Mouse (Mus musculus): Measurements from ENCODE around the gene Pex11b. TPM values are rescaled to one million over a fixed set of nuclear protein-coding genes. Genes with fewer than 3 reads are reported as not detected.
A peak's percentile ranks its signal among the peaks of the same experiment; 100 is the strongest.

Pex11b gene
- polyA plus RNA-seq, 1 experiment, result 107 TPM

DNA sequence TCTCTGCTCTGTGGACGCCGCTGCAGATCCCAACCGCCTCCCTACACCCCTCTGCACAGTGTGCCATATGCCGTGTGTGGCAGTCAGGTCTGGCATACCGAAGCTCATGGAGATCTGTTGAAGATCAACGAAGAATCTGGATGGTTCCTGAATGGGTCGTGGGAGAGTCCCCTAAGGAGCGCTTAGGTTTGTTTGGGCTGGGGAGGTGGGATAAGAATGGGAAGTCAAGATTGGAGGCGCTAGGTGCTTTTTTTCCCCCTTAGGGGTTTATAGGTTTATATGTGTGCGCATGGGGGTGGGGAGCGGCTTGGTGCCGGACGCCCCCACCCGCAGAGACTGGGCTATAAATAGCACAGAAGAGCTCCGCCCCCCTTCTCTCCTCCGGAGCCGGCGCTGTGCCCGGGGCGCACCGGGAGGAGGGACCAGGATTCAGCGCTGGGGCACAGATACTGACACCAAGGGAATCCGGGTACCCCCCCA is 38.9 kb upstream of the Pex11b start, which contains the start of gene Ankrd34a:
Ankrd34a (plus strand) TSS at position 409 of the 480 bp plus-strand sequence.
- Histone ChIP-seq H3K27ac (ENCODE audit: control insufficient read depth, insufficient read depth, low read depth, low read length) (no peak within 1 kb of the TSS), H3K4me3 (ENCODE audit: control insufficient read depth, low read depth, low read length) (peak within 1 kb of the TSS; percentile 61), H3K27me3 (ENCODE audit: control insufficient read depth, insufficient read depth, low read length) (no peaks in the 10 kb centered on the region), H3K36me3 (ENCODE audit: control insufficient read depth, insufficient read depth, low read length) (no peaks in the 10 kb centered on the region), H3K4me1 (ENCODE audit: control insufficient read depth, insufficient read depth, low read length) (peaks cover 24% of the 10 kb centered on the region)
- TF ChIP-seq POLR2A (IDR thresholded peaks at IDR 0.05; ENCODE audit: control insufficient read depth, low read depth, low read length) (no peak), CTCF (IDR thresholded peaks at IDR 0.05; ENCODE audit: control insufficient read depth, insufficient read depth, insufficient replicate concordance, low read depth, low read length) (no peak)

DNA sequence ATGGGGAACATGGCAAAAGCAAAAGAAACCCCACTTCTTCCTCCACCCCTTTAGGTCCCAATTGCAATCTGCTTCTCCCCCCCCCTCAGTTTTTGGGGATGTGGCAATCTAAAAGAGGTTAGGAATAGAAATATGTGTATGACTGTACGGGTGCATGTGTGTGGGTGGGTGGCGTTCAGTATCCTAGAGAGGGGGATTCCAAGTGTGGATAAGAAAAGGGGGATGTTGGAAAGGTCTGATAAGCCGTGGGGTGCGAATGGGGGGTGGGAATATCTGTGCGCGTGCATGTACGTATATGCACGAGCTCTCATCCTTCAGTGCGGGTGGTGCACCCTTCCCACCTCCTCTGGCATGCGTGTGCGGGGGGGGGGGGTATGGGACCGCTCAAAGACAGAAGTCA is 38.3 kb upstream of the Pex11b start:
- TF ChIP-seq POLR2A (IDR thresholded peaks at IDR 0.05; ENCODE audit: control insufficient read depth, low read depth, low read length) (no peak), CTCF (IDR thresholded peaks at IDR 0.05; ENCODE audit: control insufficient read depth, insufficient read depth, insufficient replicate concordance, low read depth, low read length) (no peak)
- H3K36me3 ChIP-seq (ENCODE audit: control insufficient read depth, insufficient read depth, low read length), result no peaks in the 10 kb centered on the region
- peaks cover 27% of the 10 kb centered on the region for H3K4me1 ChIP-seq (ENCODE audit: control insufficient read depth, insufficient read depth, low read length)
- no peak overlapping the region for H3K27ac ChIP-seq (ENCODE audit: control insufficient read depth, insufficient read depth, low read depth, low read length)
- no peaks in the 10 kb centered on the region for H3K27me3 ChIP-seq (ENCODE audit: control insufficient read depth, insufficient read depth, low read length)
- no peak overlapping the region; the same call in 1 of the 2 replicates for H3K4me3 ChIP-seq (ENCODE audit: control insufficient read depth, low read depth, low read length)

DNA sequence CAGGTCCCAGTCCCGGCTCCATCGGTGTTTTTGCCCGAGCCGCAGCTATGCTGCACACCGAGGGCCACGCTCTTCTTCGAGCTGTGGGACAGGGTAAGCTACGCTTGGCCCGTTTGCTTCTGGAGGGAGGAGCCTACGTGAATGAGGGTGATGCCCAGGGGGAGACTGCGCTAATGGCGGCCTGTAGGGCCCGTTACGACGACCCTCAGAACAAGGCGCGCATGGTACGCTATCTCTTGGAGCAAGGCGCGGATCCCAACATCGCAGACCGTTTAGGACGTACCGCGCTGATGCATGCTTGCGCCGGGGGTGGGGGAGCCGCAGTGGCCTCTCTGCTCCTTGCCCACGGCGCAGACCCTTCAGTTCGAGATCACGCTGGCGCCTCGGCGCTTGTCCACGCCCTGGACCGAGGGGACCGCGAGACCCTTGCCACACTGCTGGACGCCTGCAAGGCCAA is 37.7 kb upstream of the Pex11b start:
- H3K4me3 ChIP-seq (ENCODE audit: control insufficient read depth, low read depth, low read length), result peak overlapping the region; percentile 61
- no peak for TF ChIP-seq CTCF (IDR thresholded peaks at IDR 0.05; ENCODE audit: control insufficient read depth, insufficient read depth, insufficient replicate concordance, low read depth, low read length)
- no peak for TF ChIP-seq POLR2A (IDR thresholded peaks at IDR 0.05; ENCODE audit: control insufficient read depth, low read depth, low read length)
- no peaks in the 10 kb centered on the region for H3K27me3 ChIP-seq (ENCODE audit: control insufficient read depth, insufficient read depth, low read length)
- H3K4me1 ChIP-seq (ENCODE audit: control insufficient read depth, insufficient read depth, low read length), result peaks cover 27% of the 10 kb centered on the region
- no peak overlapping the region for H3K27ac ChIP-seq (ENCODE audit: control insufficient read depth, insufficient read depth, low read depth, low read length)
- no peaks in the 10 kb centered on the region for H3K36me3 ChIP-seq (ENCODE audit: control insufficient read depth, insufficient read depth, low read length)

DNA sequence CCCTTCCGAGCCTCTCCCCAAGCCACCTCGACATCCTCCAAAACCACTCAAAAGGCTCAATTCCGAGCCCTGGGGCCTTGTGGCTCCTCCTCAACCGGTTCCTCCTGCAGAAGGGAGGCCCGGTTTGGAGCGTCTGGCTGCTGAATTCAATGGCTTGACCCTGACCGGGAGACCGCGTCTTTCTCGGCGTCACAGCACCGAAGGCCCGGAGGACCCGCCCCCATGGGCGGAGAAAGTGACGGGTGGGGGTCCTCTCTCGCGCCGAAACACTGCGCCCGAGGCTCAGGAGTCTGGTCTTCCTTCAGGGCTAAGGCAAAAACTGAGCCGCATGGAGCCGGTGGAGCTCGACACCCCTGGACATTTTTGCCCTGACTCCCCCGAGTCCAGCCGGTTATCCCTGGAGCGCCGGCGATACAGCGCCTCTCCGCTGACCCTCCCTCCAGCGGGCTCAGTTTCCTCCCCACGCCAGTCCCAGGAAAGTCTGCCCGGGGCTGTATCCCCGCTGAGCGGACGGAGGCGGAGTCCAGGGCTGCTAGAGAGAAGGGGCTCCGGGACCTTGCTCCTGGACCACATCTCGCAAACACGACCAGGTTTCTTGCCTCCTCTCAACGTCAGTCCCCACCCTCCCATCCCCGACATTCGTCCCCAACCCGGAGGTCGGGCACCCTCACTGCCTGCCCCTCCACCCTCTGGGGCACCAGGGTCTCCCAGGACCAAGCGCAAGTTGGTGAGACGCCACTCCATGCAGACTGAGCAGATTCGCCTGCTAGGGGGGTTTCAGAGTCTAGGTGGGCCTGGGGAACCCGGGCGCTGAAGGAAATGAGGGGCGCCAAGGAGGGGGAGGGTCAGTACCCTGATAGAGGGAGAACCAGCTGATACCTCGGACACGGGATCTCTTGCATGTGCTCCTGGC is 36.8 kb upstream of the Pex11b start:
- H3K27ac ChIP-seq (ENCODE audit: control insufficient read depth, insufficient read depth, low read depth, low read length), result no peak overlapping the region
- TF ChIP-seq CTCF (IDR thresholded peaks at IDR 0.05; ENCODE audit: control insufficient read depth, insufficient read depth, insufficient replicate concordance, low read depth, low read length), result no peak
- TF ChIP-seq POLR2A (IDR thresholded peaks at IDR 0.05; ENCODE audit: control insufficient read depth, low read depth, low read length), result no peak
- peaks cover 25% of the 10 kb centered on the region for H3K4me1 ChIP-seq (ENCODE audit: control insufficient read depth, insufficient read depth, low read length)

DNA sequence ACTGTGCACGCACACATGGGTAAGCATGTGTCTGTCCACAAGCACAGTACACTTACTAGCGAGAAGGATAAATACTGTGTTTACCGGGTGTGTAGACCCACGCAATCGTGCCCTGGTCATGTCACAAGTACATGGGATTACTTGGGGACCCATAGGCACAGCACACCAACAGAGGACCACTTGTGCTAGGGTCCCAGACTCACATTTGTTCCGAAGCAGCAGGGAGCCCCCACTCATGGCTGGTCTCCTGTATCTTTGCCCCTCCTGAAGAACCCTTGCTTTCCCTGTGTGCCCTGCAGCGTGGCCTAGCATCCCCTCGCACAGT is 36.1 kb upstream of the Pex11b start:
- no peaks in the 10 kb centered on the region for H3K36me3 ChIP-seq (ENCODE audit: control insufficient read depth, insufficient read depth, low read length)
- H3K4me1 ChIP-seq (ENCODE audit: control insufficient read depth, insufficient read depth, low read length), result peaks cover 25% of the 10 kb centered on the region
- no peak overlapping the region for H3K27ac ChIP-seq (ENCODE audit: control insufficient read depth, insufficient read depth, low read depth, low read length)
- no peaks in the 10 kb centered on the region for H3K27me3 ChIP-seq (ENCODE audit: control insufficient read depth, insufficient read depth, low read length)
- no peak for TF ChIP-seq POLR2A (IDR thresholded peaks at IDR 0.05; ENCODE audit: control insufficient read depth, low read depth, low read length)
- TF ChIP-seq CTCF (IDR thresholded peaks at IDR 0.05; ENCODE audit: control insufficient read depth, insufficient read depth, insufficient replicate concordance, low read depth, low read length), result no peak
- H3K4me3 ChIP-seq (ENCODE audit: control insufficient read depth, low read depth, low read length), result no peak overlapping the region

More for the DNA sequence above, 36.8 kb upstream of the Pex11b start:
- Histone ChIP-seq H3K27me3 (ENCODE audit: control insufficient read depth, insufficient read depth, low read length) (no peaks in the 10 kb centered on the region), H3K4me3 (ENCODE audit: control insufficient read depth, low read depth, low read length) (peak overlapping the region; percentile 61), H3K36me3 (ENCODE audit: control insufficient read depth, insufficient read depth, low read length) (no peaks in the 10 kb centered on the region)

DNA sequence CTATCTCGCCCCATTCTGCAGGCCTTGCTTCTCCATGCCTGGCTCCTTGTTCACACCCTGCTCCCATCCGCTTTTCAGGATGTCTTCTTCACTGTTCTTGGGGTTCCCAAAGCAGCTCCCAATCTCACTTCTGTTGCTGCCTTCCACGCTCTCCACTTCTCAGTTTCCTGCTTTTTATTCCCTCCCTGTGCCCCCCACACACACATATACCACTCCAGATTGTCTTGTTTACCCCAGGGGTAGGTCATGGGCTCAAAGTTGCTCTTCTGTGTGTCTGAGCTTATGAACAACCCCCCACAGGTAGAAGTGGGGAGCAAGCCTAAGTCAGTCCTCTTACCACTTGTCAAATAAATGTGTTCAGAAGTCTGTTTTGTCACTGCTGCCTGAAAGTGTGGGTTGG is 35.8 kb upstream of the Pex11b start:
- Histone ChIP-seq H3K4me1 (ENCODE audit: control insufficient read depth, insufficient read depth, low read length) (peaks cover 22% of the 10 kb centered on the region), H3K27ac (ENCODE audit: control insufficient read depth, insufficient read depth, low read depth, low read length) (no peak overlapping the region), H3K4me3 (ENCODE audit: control insufficient read depth, low read depth, low read length) (no peak overlapping the region), H3K36me3 (ENCODE audit: control insufficient read depth, insufficient read depth, low read length) (no peaks in the 10 kb centered on the region), H3K27me3 (ENCODE audit: control insufficient read depth, insufficient read depth, low read length) (no peaks in the 10 kb centered on the region)
- TF ChIP-seq CTCF (IDR thresholded peaks at IDR 0.05; ENCODE audit: control insufficient read depth, insufficient read depth, insufficient replicate concordance, low read depth, low read length) (no peak), POLR2A (IDR thresholded peaks at IDR 0.05; ENCODE audit: control insufficient read depth, low read depth, low read length) (no peak)

DNA sequence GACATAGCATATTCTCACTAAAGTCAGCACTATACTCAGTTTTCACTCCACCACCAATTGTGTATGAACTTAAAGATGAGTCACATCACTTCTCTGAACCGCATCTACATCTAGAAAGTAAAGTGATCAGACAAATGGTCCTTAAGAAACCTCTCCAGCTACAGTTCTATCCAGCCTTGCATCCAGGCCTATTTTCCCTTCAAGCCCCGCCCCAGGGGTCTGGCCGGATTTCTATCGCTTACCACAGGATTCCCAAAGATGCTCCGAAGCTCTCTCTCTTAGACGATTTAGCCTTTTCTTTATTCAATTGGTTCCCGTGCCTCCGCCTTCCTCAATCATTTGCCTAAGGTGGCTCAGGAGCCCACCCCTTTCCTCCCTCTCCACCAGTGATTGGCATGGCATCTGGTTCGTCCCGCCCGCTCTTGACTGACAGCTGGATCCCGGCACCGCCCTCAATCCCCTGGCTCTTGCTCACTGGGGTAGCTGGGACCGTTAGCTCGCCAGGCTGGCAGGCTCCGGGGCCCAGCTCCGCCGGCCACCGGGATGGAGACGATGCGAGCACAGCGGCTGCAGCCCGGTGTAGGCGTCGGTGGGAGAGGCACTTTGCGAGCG is 34.4 kb upstream of the Pex11b start, which contains the start of gene Lix1l:
Lix1l (plus strand) TSS at position 511 of the 612 bp plus-strand sequence.
- H3K36me3 ChIP-seq (ENCODE audit: control insufficient read depth, insufficient read depth, low read length), result no peaks in the 10 kb centered on the region
- no peaks in the 10 kb centered on the region for H3K27me3 ChIP-seq (ENCODE audit: control insufficient read depth, insufficient read depth, low read length)
- peak within 1 kb of the TSS; percentile 87 for H3K4me3 ChIP-seq (ENCODE audit: control insufficient read depth, low read depth, low read length)
- peak within 1 kb of the TSS; percentile 64 for H3K27ac ChIP-seq (ENCODE audit: control insufficient read depth, insufficient read depth, low read depth, low read length)
- TF ChIP-seq POLR2A (IDR thresholded peaks at IDR 0.05; ENCODE audit: control insufficient read depth, low read depth, low read length), result peak; percentile 60
- no peak for TF ChIP-seq CTCF (IDR thresholded peaks at IDR 0.05; ENCODE audit: control insufficient read depth, insufficient read depth, insufficient replicate concordance, low read depth, low read length)
- H3K4me1 ChIP-seq (ENCODE audit: control insufficient read depth, insufficient read depth, low read length), result peaks cover 22% of the 10 kb centered on the region

Measured in testis, adult 2 months (tissue).